Mouse (Mus musculus) testis, adult 2 months (tissue): ENCODE measurements around the gene Plk3. TPM values are rescaled to one million over a fixed set of nuclear protein-coding genes. Genes with fewer than 3 reads are reported as not detected.

ENCODE experiments used
- H3K27ac ChIP-seq: fragments of 200-500 bp; 2 replicates; pipeline ENCODE4 v1.5.1; 2012; ENCODE audit warnings: low read depth, low read length; ENCODE audit not compliant: control insufficient read depth, insufficient read depth
- H3K27me3 ChIP-seq: fragments of 200-500 bp; 2 replicates; pipeline ENCODE4 v1.6.1; 2012; ENCODE audit warnings: mild to moderate bottlenecking, low read length, moderate library complexity; ENCODE audit not compliant: control insufficient read depth, insufficient read depth
- H3K36me3 ChIP-seq: fragments of 200-500 bp; 2 replicates; pipeline ENCODE4 v1.6.1; 2012; ENCODE audit warnings: mild to moderate bottlenecking, low read length; ENCODE audit not compliant: control insufficient read depth, insufficient read depth
- H3K4me1 ChIP-seq: fragments of 200-500 bp; 2 replicates; pipeline ENCODE4 v1.6.1; 2012; ENCODE audit warnings: low read length; ENCODE audit not compliant: control insufficient read depth, insufficient read depth
- H3K4me3 ChIP-seq: fragments of 200-500 bp; 2 replicates; pipeline ENCODE4 v1.5.1; 2012; ENCODE audit warnings: low read depth, mild to moderate bottlenecking, low read length, moderate library complexity, mixed read lengths; ENCODE audit not compliant: control insufficient read depth
- CTCF ChIP-seq: fragments of 200-500 bp; IDR thresholded peaks from 2 replicates; pipeline ENCODE4 v1.5.1; 2012; ENCODE audit warnings: low read depth, mild to moderate bottlenecking, inconsistent platforms, low read length, moderate library complexity; ENCODE audit not compliant: control insufficient read depth, insufficient read depth, insufficient replicate concordance
- POLR2A ChIP-seq: fragments of 200-500 bp; IDR thresholded peaks from 2 replicates; pipeline ENCODE4 v1.6.1; 2012; ENCODE audit warnings: low read depth, mild to moderate bottlenecking, inconsistent platforms, low read length, moderate library complexity; ENCODE audit not compliant: control insufficient read depth
- polyA plus RNA-seq: library from polyadenylated mRNA; depleted of rRNA; stranded (reverse); fragments of >200 nt; gene quantifications from 2 replicates; pipeline ENCODE4 v1.2.3, GENCODE M21; 2012

Plk3 gene
- polyA plus RNA-seq, 1 experiment: 0.94 TPM

DNA sequence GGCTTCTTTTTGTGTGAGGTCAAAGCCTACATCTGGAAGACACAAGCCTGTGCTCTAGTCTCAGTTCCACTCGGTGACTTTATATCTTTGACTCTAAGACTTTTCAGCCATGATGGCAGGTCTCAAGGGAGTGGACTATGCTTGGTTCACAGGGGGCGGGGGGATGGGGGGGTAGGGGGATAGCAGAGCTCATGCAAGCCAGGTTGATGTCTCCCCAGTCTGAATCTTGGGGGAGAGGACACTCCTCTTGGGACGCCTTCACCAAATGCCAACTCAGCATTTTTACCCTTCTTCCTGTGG, 9.6 kb downstream of the Plk3 start:
- Histone ChIP-seq H3K36me3 (no peaks in the 10 kb centered on the region), H3K27me3 (no peaks in the 10 kb centered on the region), H3K27ac (no peak overlapping the region), H3K4me1 (peaks cover 27% of the 10 kb centered on the region), H3K4me3 (no peak overlapping the region)
- TF ChIP-seq CTCF: no peak
- TF ChIP-seq POLR2A: no peak

GRCm38 (mm10) chr4:117123546-117124217, 10.1 kb downstream of the Plk3 start:
- no peak overlapping the region for H3K4me3 ChIP-seq
- no peaks in the 10 kb centered on the region for H3K36me3 ChIP-seq
- H3K4me1 ChIP-seq: peaks cover 27% of the 10 kb centered on the region
- TF ChIP-seq CTCF: no peak
- TF ChIP-seq POLR2A: no peak
- H3K27me3 ChIP-seq: no peaks in the 10 kb centered on the region
- no peak overlapping the region for H3K27ac ChIP-seq

GRCm38 (mm10) chr4:117122209-117122608, 11.6 kb downstream of the Plk3 start:
- H3K27ac ChIP-seq: no peak overlapping the region
- no peaks in the 10 kb centered on the region for H3K36me3 ChIP-seq
- H3K4me3 ChIP-seq: no peak overlapping the region
- TF ChIP-seq POLR2A: no peak
- TF ChIP-seq CTCF: no peak
- H3K4me1 ChIP-seq: peaks cover 22% of the 10 kb centered on the region
- no peaks in the 10 kb centered on the region for H3K27me3 ChIP-seq

DNA sequence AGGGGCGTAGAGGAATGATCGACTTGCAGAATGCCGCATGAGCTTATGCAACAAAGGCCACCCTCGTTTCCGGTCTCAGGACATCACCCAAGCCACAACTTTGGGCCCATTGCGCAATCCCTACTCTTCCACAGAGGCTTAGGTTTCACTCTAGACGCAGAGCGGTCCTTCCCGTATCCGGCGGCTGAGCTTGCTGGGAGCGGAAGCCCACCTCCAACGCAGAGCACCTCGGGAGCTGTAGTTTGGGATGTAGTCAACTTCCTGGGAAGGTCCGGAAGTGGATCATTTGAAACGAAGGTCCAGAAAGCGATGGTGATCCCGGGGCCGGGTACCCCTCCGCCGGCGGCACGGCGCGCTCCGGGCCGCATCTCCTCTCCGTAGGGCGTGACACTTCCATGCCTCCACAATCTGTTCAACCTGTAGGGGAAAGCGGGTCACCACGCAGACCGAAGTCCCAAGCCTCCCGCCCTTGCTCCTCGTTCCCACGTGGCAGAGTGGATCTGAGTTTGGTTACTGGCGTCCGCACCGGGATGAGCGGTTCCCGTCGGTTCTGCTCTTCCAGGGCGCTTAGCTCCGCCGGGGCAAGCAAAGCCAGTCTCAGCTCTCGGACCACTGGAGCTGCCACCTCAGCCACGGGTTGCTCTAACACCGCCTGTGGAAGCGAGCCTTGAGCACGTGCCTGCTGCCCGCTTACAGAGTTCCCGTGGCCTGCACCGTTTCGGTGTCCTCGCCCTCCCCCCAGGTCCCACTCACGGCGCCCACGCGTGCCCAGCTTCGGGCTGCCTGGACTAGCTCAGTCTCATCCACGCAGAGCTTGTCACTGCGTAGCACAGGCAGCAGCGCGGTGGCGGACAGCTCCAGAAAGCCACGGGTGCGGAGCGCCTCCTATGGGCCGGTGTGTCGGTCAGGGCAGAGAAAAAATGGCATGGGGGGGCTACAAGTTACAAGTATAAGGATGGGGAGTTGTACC, 13.0 kb downstream of the Plk3 start:
- peak; percentile 85 for TF ChIP-seq POLR2A
- peak; percentile 56; the same call in 1 of the 2 replicates for TF ChIP-seq CTCF
- H3K4me1 ChIP-seq: peaks cover 19% of the 10 kb centered on the region
- H3K27me3 ChIP-seq: no peaks in the 10 kb centered on the region
- no peaks in the 10 kb centered on the region for H3K36me3 ChIP-seq
- peak overlapping the region; percentile 73 for H3K27ac ChIP-seq
- H3K4me3 ChIP-seq: peak overlapping the region; percentile 89

GRCm38 (mm10) chr4:117120052-117120444, 13.7 kb downstream of the Plk3 start:
- H3K4me1 ChIP-seq: peaks cover 12% of the 10 kb centered on the region
- no peak for TF ChIP-seq POLR2A
- TF ChIP-seq CTCF: no peak

DNA sequence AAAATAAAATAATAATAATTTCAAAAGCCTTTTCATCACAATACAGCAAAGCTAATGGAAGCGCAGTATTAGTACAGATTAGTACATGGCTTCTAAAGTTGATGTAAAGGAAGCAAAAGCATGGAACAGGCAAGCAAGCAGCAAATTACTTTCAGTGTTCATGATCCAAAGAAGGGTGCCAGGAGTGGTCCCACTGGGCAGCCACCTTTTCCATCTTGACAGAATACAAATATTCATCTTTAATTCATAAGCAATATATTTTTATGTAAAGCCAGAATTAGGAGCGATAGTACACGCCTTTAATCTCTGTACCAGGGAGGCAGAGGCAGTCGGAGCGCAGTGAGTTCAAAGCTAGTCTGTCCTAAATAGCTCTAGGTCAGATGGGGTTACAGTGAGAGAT, 14.1 kb downstream of the Plk3 start:
- TF ChIP-seq CTCF (no peak), POLR2A (no peak)
- no peak overlapping the region for H3K4me3 ChIP-seq
- no peak overlapping the region; the same call in 1 of the 2 replicates for H3K27ac ChIP-seq
- H3K4me1 ChIP-seq: peaks cover 12% of the 10 kb centered on the region
- 0 out of 2 replicates have a peak, but pooled peaks cover 1% of the 10 kb centered on the region for H3K36me3 ChIP-seq
- H3K27me3 ChIP-seq: no peaks in the 10 kb centered on the region

More at GRCm38 (mm10) chr4:117120052-117120444, 13.7 kb downstream of the Plk3 start:
- Histone ChIP-seq H3K36me3 (no peaks in the 10 kb centered on the region), H3K27me3 (no peaks in the 10 kb centered on the region), H3K4me3 (peak overlapping the region; percentile 89), H3K27ac (peak overlapping the region; percentile 73)

GRCm38 (mm10) chr4:117117931-117118330, 15.8 kb downstream of the Plk3 start:
- Histone ChIP-seq H3K4me3 (no peak overlapping the region), H3K27ac (no peak overlapping the region), H3K4me1 (peaks cover 12% of the 10 kb centered on the region), H3K27me3 (no peaks in the 10 kb centered on the region), H3K36me3 (peaks cover 1% of the 10 kb centered on the region; the same call in 1 of the 2 replicates)
- TF ChIP-seq CTCF: no peak
- TF ChIP-seq POLR2A: no peak
